Mouse (Mus musculus) midbrain, embryonic 14.5 days (tissue): ENCODE measurements around the gene Gramd1b. TPM values are rescaled to one million over a fixed set of nuclear protein-coding genes. Genes with fewer than 3 reads are reported as not detected.

ENCODE experiments used
- ATAC-seq: fragments of 200-750 bp; cut with Nextera tagmentation; 2 replicates; pipeline ENCODE4 v1.8.0; 2017; ENCODE audit warnings: moderate number of reproducible peaks, moderate library complexity; ENCODE audit not compliant: low FRiP score, low TSS enrichment
- DNase-seq: peaks from one replicate; pipeline ENCODE4 v3.0.0-alpha.2; 2015
- H3K27ac ChIP-seq: fragments of 300-500 bp; sonication (generic); replicated peaks from 2 replicates; pipeline ENCODE4 v1.5.1; 2014; ENCODE audit warnings: mild to moderate bottlenecking, low read depth, low read length, moderate library complexity
- H3K27me3 ChIP-seq: fragments of 300-500 bp; sonication (generic); 2 replicates; pipeline ENCODE4 v1.6.1; 2014; ENCODE audit warnings: low read length, control low read depth, mixed read lengths; ENCODE audit not compliant: control insufficient read depth, insufficient read depth
- H3K36me3 ChIP-seq: fragments of 300-500 bp; sonication (generic); 2 replicates; pipeline ENCODE4 v1.6.1; 2014; ENCODE audit warnings: low read length, control low read depth; ENCODE audit not compliant: control insufficient read depth, insufficient read depth
- H3K4me1 ChIP-seq: fragments of 300-500 bp; sonication (generic); 2 replicates; pipeline ENCODE4 v1.6.1; 2014; ENCODE audit warnings: mild to moderate bottlenecking, antibody characterized with exemption, low read length, control low read depth; ENCODE audit not compliant: control insufficient read depth, insufficient read depth
- H3K4me2 ChIP-seq: fragments of 300-500 bp; sonication (generic); 2 replicates; pipeline ENCODE4 v1.6.1; 2014; ENCODE audit warnings: mild to moderate bottlenecking, low read length, moderate library complexity
- H3K4me3 ChIP-seq: fragments of 300-500 bp; sonication (generic); replicated peaks from 2 replicates; pipeline ENCODE4 v1.5.1; 2014; ENCODE audit warnings: low read depth, low read length
- H3K9ac ChIP-seq: fragments of 300-500 bp; sonication (generic); replicated peaks from 2 replicates; pipeline ENCODE4 v1.6.1; 2014; ENCODE audit warnings: mild to moderate bottlenecking, low read length, moderate library complexity
- H3K9me3 ChIP-seq: fragments of 300-500 bp; sonication (generic); 2 replicates; pipeline ENCODE4 v1.6.1; 2016; ENCODE audit warnings: low read length, control low read depth, mixed read lengths; ENCODE audit not compliant: control insufficient read depth
- WGBS: fragments of 180-500 bp; shearing (Covaris S2); extraction: QIAGEN DNeasy Blood & Tissue Kit; methylation state at CpG from one replicate; pipeline ENCODE4 v1.1.7; 2014; 5-methylcytosine and 5-hydroxymethylcytosine counted together
- polyA plus RNA-seq: library from polyadenylated mRNA; unstranded; fragments of >200 nt; fragmentation: Nextera tagmentation; extraction: Ambion mirVana; gene quantifications from 2 replicates; pipeline ENCODE4 v1.2.1, GENCODE M21; 2014

Gramd1b gene
- polyA plus RNA-seq, 1 experiment from 2014 or later: 11.3 TPM

- ATAC-seq (no peak), DNase-seq (no peak)
- Histone ChIP-seq H3K36me3 (no peaks in the 10 kb centered on the region), H3K27ac (no peak overlapping the region), H3K4me2 (no peak overlapping the region), H3K27me3 (no peaks in the 10 kb centered on the region), H3K4me3 (no peak overlapping the region), H3K9ac (no peak overlapping the region), H3K9me3 (no peaks in the 10 kb centered on the region), H3K4me1 (peaks cover 5% of the 10 kb centered on the region)
- 78% methylated on average over 6 of the region's 6 CpGs for WGBS
Measured at GRCm38 (mm10) chr9:40353596-40353995, 177.6 kb downstream of the Gramd1b start.

GRCm38 (mm10) chr9:40350640-40351039, 180.5 kb downstream of the Gramd1b start:
- H3K4me2 ChIP-seq: no peak overlapping the region
- no peak for ATAC-seq
- H3K27me3 ChIP-seq: no peaks in the 10 kb centered on the region
- peaks cover 7% of the 10 kb centered on the region for H3K4me1 ChIP-seq
- no peak overlapping the region for H3K27ac ChIP-seq
- H3K4me3 ChIP-seq: no peak overlapping the region
- peak; percentile 85 for DNase-seq
- H3K36me3 ChIP-seq: no peaks in the 10 kb centered on the region
- 20% methylated on average over 7 of the region's 7 CpGs for WGBS
- H3K9me3 ChIP-seq: no peaks in the 10 kb centered on the region
- no peak overlapping the region for H3K9ac ChIP-seq

GRCm38 (mm10) chr9:40350052-40350451, 181.1 kb downstream of the Gramd1b start:
- Histone ChIP-seq H3K36me3 (no peaks in the 10 kb centered on the region), H3K4me1 (peaks cover 11% of the 10 kb centered on the region), H3K9ac (no peak overlapping the region), H3K4me3 (no peak overlapping the region), H3K27me3 (no peaks in the 10 kb centered on the region), H3K9me3 (no peaks in the 10 kb centered on the region), H3K27ac (no peak overlapping the region), H3K4me2 (no peak overlapping the region)
- 17% methylated on average over 2 of the region's 2 CpGs for WGBS
- no peak for ATAC-seq
- no peak for DNase-seq

- no peak for ATAC-seq
Measured at GRCm38 (mm10) chr9:40349554-40349953, 181.6 kb downstream of the Gramd1b start.

GRCm38 (mm10) chr9:40348714-40349233, 182.4 kb downstream of the Gramd1b start:
- Histone ChIP-seq H3K4me1 (peaks cover 15% of the 10 kb centered on the region), H3K9ac (no peak overlapping the region)
- DNase-seq: no peak

More at GRCm38 (mm10) chr9:40349554-40349953, 181.6 kb downstream of the Gramd1b start:
- Histone ChIP-seq H3K4me1 (peaks cover 15% of the 10 kb centered on the region), H3K4me3 (no peak overlapping the region), H3K27ac (no peak overlapping the region), H3K27me3 (no peaks in the 10 kb centered on the region), H3K9me3 (no peaks in the 10 kb centered on the region), H3K36me3 (no peaks in the 10 kb centered on the region), H3K4me2 (no peak overlapping the region), H3K9ac (no peak overlapping the region)
- no peak for DNase-seq
- 75% methylated on average over 4 of the region's 4 CpGs for WGBS

GRCm38 (mm10) chr9:40346232-40346984, 184.8 kb downstream of the Gramd1b start:
- Histone ChIP-seq H3K27ac (peak overlapping the region; percentile 89), H3K4me2 (peak overlapping the region; percentile 72), H3K9me3 (no peaks in the 10 kb centered on the region), H3K36me3 (no peaks in the 10 kb centered on the region), H3K27me3 (no peaks in the 10 kb centered on the region), H3K9ac (peak overlapping the region; percentile 53), H3K4me3 (peak overlapping the region; percentile 38), H3K4me1 (peaks cover 15% of the 10 kb centered on the region)
- peak; percentile 83 for DNase-seq
- 14% methylated on average over 16 of the region's 16 CpGs for WGBS
- ATAC-seq: peak; percentile 85

More at GRCm38 (mm10) chr9:40348714-40349233, 182.4 kb downstream of the Gramd1b start:
- no peak for ATAC-seq
- Histone ChIP-seq H3K27ac (no peak overlapping the region), H3K36me3 (no peaks in the 10 kb centered on the region), H3K4me2 (no peak overlapping the region), H3K27me3 (no peaks in the 10 kb centered on the region), H3K4me3 (no peak overlapping the region), H3K9me3 (no peaks in the 10 kb centered on the region)
- 93% methylated on average over 8 of the region's 8 CpGs for WGBS

GRCm38 (mm10) chr9:40345493-40346231, 185.5 kb downstream of the Gramd1b start:
- 25% methylated on average over 13 of the region's 13 CpGs for WGBS
- peak; percentile 63 for DNase-seq
- no peaks in the 10 kb centered on the region for H3K27me3 ChIP-seq
- peak overlapping the region; percentile 72 for H3K4me2 ChIP-seq
- peak; percentile 77 for ATAC-seq
- peak overlapping the region; percentile 89 for H3K27ac ChIP-seq
- H3K9ac ChIP-seq: peak overlapping the region; percentile 53
- peaks cover 15% of the 10 kb centered on the region for H3K4me1 ChIP-seq
- H3K36me3 ChIP-seq: no peaks in the 10 kb centered on the region
- no peaks in the 10 kb centered on the region for H3K9me3 ChIP-seq
- peak overlapping the region; percentile 38 for H3K4me3 ChIP-seq

- peak overlapping the region; percentile 38 for H3K4me3 ChIP-seq
- ATAC-seq: no peak
- H3K9me3 ChIP-seq: no peaks in the 10 kb centered on the region
- no peaks in the 10 kb centered on the region for H3K27me3 ChIP-seq
- peaks cover 15% of the 10 kb centered on the region for H3K4me1 ChIP-seq
- peak overlapping the region; percentile 53 for H3K9ac ChIP-seq
- DNase-seq: no peak
- no peaks in the 10 kb centered on the region for H3K36me3 ChIP-seq
- peak overlapping the region; percentile 89 for H3K27ac ChIP-seq
- peak overlapping the region; percentile 72 for H3K4me2 ChIP-seq
- WGBS: 62% methylated on average over 10 of the region's 10 CpGs
Measured at GRCm38 (mm10) chr9:40344801-40345492, 186.2 kb downstream of the Gramd1b start.
